Mouse (Mus musculus): Measurements from ENCODE around the gene Dnttip2. TPM values are rescaled to one million over a fixed set of nuclear protein-coding genes. Genes with fewer than 3 reads are reported as not detected.

Gene Dnttip2
- total RNA-seq, 1 experiment from 2014 or later, result 151 TPM

GRCm38 (mm10) chr3:122313936-122314335 lies 39.7 kb downstream of the Dnttip2 start:
- no peak for ATAC-seq (replicated peaks; ENCODE audit: insufficient number of reproducible peaks, low FRiP score, low TSS enrichment, poor library complexity, severe bottlenecking)

GRCm38 (mm10) chr3:122316621-122317020 lies 42.4 kb downstream of the Dnttip2 start:
- ATAC-seq (replicated peaks; ENCODE audit: insufficient number of reproducible peaks, low FRiP score, low TSS enrichment, poor library complexity, severe bottlenecking), result no peak

GRCm38 (mm10) chr3:122317339-122317738 lies 43.2 kb downstream of the Dnttip2 start:
- no peak for ATAC-seq (replicated peaks; ENCODE audit: insufficient number of reproducible peaks, low FRiP score, low TSS enrichment, poor library complexity, severe bottlenecking)

GRCm38 (mm10) chr3:122322226-122322625 lies 48.0 kb downstream of the Dnttip2 start:
- no peak for ATAC-seq (replicated peaks; ENCODE audit: insufficient number of reproducible peaks, low FRiP score, low TSS enrichment, poor library complexity, severe bottlenecking)

GRCm38 (mm10) chr3:122323841-122324240 lies 49.7 kb downstream of the Dnttip2 start:
- no peak for ATAC-seq (replicated peaks; ENCODE audit: insufficient number of reproducible peaks, low FRiP score, low TSS enrichment, poor library complexity, severe bottlenecking)

GRCm38 (mm10) chr3:122324528-122324927 lies 50.3 kb downstream of the Dnttip2 start:
- ATAC-seq (replicated peaks; ENCODE audit: insufficient number of reproducible peaks, low FRiP score, low TSS enrichment, poor library complexity, severe bottlenecking), result no peak

GRCm38 (mm10) chr3:122330484-122330883 lies 56.3 kb downstream of the Dnttip2 start:
- ATAC-seq (replicated peaks; ENCODE audit: insufficient number of reproducible peaks, low FRiP score, low TSS enrichment, poor library complexity, severe bottlenecking), result no peak

- ATAC-seq (replicated peaks; ENCODE audit: insufficient number of reproducible peaks, low FRiP score, low TSS enrichment, poor library complexity, severe bottlenecking), result no peak
Measured at GRCm38 (mm10) chr3:122333493-122333892, 59.3 kb downstream of the Dnttip2 start.

- no peak for ATAC-seq (replicated peaks; ENCODE audit: insufficient number of reproducible peaks, low FRiP score, low TSS enrichment, poor library complexity, severe bottlenecking)
Measured at GRCm38 (mm10) chr3:122333902-122334301, 59.7 kb downstream of the Dnttip2 start.

GRCm38 (mm10) chr3:122334375-122334774 lies 60.2 kb downstream of the Dnttip2 start:
- no peak for ATAC-seq (replicated peaks; ENCODE audit: insufficient number of reproducible peaks, low FRiP score, low TSS enrichment, poor library complexity, severe bottlenecking)

Other genes with a start within 250 kb of the Dnttip2 start
- gene Abca4, start 229.9 kb upstream of the Dnttip2 start, total RNA-seq (2017), result not detected in 3 replicates
- 15.3 to 20.7 TPM (median 18.5 TPM) in 3 replicates for gene Gclm, start 28.8 kb upstream of the Dnttip2 start, total RNA-seq (2017)
- gene Bcar3, start 19.7 kb downstream of the Dnttip2 start, total RNA-seq (2017), result 5.9 to 13.0 TPM (median 7.0 TPM) in 3 replicates

Measured in monocyte, adult 5-6 weeks (primary cell).